Mouse (Mus musculus) ovary, postnatal 36 days (tissue): ENCODE measurements around the gene Fbxl22.

Experiments used
- DNase-seq: peaks from one replicate; pipeline ENCODE4 v3.0.0; 2022; ENCODE audit warnings: low spot score, mixed read lengths

The Fbxl22 gene

DNA sequence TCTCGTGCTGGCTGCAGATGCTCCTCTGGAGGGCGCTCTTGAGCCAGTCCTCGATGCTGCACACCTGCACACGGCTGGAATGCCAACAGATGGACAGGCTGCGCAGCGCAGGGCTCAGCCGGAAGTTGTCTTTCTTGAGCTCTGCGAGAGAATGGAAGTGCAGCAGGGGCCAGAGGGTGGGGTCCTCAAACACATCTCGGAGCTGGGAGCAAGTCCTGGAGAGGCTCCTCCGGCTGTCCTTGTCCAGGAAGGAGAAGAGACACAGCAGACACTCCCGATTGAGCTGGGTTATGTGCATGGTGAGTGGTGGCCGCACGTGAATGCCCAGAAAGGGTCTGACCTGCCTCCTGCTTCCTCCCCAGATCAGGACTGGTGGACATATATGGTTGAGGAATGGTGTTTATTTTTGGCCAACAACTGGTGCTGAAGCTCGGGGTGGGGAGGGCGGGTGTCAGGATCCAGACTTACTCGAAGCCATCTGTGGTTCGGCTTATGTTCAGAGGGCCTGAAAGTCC, at the start of gene Fbxl22:
Gene Fbxl22, minus strand, starts transcription at position 338 of the 515 bp plus-strand sequence.
- DNase-seq: peak; percentile 53

DNA sequence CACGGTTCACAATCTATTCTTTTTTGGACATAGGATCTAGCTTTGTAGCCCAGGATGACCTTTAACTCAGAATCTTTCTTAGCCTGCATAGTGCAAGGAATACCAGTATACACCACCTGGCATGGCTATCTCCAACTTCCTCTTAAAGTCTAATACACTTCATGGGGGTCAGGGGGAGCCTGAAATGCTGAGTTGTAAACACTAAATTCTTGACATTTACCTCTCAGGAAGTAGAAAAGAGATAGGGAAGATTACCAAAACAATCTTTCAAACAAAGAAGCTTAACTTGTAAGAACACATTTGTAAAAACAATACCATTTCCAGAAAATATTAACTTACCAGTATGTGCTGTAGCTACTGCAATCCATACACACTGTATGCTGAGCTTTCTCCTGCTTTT, 47.8 kb upstream of the Fbxl22 start:
- DNase-seq: no peak

DNA sequence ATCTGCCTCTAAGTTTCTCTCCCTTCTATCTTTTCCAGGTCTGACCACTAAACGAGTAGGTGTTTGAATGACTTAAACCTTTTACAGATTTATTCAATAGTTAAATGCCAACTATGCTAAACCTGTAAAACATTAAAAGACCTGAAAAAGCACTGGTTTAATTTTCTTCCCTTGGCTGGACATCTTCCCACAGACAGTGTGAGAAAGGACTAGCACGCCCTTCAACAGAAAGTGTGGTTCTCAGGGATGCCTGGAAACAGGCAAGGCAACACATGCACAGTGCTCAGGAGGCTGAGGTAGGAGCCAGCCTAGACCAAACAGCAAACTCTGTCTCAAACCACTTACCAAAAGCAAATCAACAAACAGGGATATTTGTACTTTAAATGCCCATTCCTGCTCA, 47.1 kb upstream of the Fbxl22 start:
- DNase-seq: no peak

DNA sequence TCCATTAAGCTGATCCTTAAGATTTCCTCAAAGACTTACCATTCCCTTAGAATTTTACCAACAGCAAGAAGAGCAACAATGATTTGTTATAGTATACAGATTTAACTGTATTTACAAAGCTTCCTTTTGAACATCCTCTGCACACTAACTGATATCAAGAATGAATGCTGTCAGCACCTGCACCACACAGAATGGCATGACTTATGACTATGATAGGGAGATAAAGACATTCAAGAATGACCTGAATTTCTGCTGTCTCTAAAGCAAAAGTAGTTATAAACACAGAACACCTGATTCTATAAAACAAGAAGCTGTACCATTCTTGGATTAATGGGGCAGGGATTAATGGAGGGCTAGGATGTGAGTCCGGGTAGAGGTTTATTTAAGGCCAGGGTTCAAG, 46.3 kb upstream of the Fbxl22 start:
- DNase-seq: no peak

DNA sequence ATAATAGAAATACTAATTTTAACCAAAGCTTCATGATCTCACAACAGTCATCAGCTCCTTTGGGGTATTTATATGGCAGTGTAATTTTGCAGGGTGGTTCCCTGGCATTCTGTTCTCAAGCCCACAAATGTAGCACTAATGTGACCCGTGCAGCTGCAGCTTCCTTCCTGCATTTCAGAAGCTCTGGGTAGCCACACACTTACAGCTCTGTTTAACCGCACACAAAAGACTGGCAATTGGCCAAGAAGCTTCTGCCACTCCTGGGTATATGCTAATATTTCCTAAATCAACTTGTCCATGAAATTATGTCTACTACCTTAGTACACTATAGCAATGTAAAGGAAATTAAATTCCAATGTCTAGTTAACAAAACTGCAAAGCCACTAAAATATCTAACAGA, 45.9 kb upstream of the Fbxl22 start:
- no peak for DNase-seq

DNA sequence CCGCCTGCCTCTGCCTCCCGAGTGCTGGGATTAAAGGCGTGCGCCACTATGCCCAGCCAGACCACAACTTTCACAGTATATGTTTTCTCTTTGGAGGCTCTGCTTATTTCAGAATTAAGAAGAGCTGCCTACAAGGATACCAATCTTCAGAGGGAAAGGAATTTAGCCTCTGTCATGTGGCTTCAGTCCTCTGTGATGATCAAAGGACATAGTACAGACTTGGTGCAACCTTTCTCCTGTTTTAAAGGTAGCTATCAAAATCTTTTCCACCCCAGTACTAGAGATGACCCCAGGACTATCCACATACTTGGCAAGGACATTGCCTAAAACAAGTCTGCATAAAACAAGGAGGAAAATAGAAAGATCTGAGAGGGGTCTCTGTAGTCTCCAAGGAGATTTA, 44.6 kb upstream of the Fbxl22 start:
- DNase-seq: no peak

DNA sequence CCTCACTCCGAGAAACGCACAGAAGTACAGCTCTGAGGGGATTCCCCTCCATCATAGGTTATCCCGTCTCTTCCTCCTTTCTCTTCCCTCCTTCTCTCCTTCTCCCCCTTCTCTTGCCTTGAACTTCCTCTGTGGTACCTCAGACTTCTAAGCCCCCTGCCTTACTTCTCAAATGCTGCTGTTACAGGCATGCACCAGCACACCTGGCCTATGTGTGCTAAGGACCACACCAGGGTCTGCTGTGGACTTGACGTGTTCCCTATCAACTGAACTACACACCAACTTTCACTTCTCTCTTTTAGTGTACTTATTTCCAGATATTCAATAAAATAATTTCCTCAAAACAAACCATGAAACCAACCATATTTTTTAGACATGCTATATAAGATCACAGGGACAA, 28.4 kb upstream of the Fbxl22 start:
- no peak for DNase-seq

DNA sequence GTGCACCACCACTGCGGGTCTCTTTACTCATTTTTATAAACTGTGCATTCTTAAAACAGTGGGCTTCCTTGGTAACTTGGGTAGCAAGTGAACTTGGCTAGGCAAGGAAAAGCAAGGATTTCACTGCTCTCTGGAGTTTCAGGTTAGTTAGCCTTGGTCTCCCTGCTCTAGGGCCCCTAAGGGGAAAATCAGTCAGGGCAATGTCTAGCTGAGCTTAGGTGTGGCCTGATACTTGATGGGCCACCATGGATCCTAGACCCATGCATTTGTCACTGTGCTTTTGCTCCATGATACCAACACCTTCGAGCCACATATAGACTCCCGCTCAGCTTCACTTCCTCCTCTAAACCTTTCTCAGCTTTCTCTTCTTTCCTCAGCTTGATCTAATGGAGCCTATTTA, 7.2 kb upstream of the Fbxl22 start:
- no peak for DNase-seq

DNA sequence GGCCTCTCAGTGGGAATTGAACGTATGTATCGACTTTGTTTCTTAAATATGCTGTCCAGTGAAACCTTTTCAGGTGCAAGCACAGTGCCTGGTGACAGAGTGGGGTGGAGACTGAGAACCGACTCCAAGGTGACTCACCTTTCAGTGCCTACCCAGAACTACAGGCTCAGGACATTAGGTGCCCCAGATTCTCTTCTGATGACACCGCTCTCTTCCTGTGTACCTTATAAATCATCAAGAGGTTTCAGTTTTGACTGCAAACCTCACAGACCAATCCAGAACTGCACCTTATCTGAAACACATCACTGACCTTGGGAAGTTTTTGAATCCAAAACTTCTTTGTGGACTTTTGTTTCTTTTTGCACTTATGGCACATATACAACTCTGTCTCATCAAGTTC, 5.9 kb upstream of the Fbxl22 start:
- no peak for DNase-seq

DNA sequence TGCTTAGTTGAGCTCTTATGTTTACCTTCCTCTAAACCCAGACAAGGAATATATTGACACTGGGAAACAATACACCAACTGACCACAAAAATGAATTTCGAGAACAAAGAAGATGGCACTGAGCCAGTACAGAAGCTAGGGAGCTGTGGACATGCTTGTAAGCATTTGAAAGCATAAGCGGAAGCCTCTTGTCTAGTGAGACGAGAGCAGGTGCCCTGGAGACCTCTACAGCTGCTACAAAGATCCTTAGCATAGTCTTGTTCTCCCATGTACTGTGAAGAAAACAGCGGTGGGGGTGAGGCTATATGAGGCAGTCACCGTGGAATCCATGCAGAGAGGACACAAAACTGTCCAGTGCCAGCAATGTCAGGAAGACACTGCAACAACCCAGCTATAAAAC, 4.5 kb upstream of the Fbxl22 start:
- DNase-seq: no peak

DNA sequence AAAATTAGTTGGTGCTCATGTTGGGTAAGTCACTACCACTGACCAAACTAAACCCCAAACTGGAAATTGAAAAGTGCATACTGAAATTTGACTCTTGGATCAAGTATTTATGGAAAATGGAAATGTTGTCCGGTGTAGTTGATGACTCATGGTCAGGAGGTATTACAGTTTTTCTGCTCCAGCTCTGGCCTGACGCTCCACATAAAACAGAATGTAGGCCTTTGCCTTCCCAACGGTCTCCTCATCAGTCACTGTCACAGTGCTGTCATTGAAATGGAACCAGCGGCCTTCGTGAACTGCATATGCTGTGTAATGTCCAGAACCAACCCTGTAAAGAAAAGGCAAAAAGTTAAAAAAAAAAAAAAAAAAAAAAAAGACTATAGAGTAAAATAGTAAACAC, 3.9 kb upstream of the Fbxl22 start:
- DNase-seq: no peak

DNA sequence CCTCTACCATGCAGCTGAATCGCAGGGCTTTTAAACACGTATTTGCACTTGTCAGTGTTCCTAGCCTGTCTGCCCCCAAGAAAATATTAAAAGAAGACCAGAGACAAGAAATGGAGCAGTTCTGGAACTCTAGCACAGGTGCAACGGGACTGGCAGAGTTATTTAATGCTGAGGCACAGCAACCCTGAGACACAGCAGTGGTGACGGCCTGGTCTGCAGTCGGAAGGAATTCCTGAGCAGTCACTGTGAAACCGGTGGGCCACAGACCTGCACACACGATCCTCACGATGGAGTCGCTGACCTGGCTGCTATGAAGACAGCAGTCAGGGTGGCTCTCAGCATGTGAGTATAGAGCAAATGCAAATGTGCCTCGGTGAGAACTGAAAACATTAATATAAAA, 3.4 kb upstream of the Fbxl22 start:
- no peak for DNase-seq

DNA sequence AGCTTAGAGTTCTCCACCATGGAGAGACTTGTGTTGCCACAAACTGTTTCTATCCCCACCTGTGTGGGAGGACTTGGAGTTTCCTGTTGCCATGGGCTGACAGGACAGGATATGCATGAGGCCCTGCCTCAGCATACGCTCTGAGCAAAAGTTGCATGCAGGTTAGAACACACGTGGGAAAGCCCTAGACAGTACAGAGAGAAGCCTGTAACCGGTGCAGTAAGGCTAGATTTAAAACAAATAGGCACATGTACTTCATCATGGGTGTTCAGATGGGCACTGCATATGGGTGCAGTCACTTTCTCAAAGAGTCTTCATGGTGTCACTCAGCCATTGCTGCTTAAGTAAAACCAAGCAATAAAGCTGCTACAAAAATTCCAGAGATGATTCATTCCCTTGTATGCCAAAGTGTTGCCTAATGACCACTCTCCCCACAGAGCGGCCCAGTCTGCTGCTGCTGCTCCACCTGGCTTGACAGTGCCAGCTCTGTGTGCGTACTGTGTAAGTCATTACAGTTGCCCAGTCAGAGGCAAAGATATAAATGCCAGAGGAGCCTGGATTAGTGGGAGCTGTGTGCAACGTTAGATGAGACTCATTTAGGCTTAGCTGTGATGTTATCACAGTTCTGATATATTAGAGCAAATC, 2.0 kb upstream of the Fbxl22 start:
- no peak for DNase-seq

DNA sequence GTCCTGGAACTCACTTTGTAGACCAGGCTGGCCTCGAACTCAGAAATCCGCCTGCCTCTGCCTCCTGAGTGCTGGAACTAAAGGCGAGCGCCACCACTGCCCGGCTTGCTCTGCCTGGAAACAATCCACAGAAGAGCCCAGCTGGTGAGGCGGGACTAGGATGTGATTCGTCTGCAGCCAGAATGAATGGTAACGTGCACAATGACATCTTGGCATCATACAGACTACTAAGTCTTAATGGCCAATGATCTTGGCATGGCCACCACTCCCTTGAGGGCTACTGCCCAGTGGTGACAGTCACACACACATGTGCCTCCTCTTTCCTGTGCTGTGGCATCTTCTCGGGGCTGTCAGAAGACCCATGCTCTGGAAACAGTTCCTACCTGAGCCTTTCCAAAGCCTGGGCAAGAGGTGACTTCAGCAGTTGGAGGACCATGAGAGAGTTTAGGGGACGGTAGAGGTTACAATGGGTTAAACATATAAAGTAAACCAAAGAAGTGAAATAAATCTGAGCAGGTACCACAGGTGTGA, 1.4 kb upstream of the Fbxl22 start:
- no peak for DNase-seq

DNA sequence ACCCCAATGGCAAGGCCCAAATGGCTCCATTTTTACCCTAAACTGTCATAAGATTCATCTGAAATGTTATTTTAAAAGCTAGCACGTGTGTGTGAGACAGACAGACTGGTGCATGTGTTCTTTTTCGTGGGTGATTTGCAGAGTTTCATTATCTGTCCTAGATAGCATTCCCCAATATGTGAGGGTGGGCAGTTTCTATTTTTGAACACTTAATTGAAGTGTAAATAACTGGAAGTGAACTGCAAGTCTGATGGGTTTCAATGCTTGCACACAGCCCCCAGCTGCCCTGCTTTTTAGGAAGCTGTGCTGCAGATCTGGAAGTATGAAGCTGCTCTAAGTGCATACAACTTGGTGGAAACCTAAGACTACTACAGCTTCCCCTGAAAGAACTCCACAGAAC, 722 bp upstream of the Fbxl22 start:
- no peak for DNase-seq

DNA sequence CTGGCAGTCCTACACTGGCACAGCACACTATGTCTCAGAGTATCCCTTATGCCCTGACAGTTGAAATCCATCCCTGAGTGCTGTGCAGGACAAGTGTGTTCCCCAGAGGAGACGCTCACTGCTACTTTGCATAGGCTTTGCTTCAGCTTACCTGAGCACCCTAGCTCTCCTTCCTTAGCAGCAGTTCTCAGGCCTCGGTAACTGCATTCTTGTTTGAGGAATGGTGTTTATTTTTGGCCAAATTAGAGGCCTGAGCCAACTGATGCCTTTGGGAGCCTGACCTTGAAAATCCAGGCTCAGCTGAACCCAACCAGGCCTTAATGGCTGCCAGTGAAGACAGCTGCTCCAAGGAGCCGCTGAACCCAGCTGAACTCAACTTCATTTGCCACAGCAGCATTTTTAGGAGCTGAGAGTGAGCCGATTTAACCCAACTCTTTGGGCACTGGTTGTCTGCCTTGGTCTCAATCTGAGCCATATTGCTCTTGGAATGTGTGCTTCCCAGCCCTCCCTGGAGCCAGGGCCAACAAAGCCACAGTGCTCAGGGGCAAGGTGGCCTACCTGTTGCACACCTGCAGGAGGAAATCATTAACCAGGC, 635 bp downstream of the Fbxl22 start:
- DNase-seq: no peak

DNA sequence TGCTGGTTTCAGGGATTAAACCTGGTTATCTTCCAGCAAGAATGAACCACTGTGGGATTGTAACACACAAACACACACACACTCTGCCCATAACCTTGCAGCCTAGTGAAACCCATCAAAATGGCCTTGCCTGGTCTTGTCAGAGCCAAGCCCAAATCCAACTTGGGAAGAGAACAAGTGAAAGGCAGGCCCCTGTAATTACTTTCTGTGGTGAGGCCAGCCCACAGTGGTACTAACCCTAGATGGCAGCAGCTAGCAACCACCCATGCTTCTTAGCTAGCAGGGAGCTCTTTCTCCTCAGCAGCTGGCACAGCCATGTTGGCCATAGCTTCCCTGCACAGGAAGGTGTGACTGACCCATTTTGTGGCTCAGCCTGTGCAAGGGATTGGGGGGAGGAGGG, 1.2 kb downstream of the Fbxl22 start:
- DNase-seq: no peak

DNA sequence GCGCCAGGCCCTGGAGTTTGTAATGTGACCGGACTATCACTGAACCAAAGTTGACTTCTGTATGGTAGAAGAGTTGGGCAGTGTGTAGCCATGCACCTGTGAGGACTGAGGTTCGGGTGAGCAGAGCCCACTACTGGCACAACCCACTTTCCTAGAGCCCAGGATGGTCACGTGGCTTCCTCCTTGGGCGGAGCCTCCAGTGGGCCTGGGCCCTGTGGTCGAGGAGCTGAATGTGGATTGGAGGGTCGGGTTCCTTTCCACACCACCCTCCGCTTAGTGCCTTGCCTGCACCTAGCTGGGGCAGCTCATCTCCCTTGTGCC, 2.1 kb downstream of the Fbxl22 start:
- DNase-seq: peak; percentile 84

DNA sequence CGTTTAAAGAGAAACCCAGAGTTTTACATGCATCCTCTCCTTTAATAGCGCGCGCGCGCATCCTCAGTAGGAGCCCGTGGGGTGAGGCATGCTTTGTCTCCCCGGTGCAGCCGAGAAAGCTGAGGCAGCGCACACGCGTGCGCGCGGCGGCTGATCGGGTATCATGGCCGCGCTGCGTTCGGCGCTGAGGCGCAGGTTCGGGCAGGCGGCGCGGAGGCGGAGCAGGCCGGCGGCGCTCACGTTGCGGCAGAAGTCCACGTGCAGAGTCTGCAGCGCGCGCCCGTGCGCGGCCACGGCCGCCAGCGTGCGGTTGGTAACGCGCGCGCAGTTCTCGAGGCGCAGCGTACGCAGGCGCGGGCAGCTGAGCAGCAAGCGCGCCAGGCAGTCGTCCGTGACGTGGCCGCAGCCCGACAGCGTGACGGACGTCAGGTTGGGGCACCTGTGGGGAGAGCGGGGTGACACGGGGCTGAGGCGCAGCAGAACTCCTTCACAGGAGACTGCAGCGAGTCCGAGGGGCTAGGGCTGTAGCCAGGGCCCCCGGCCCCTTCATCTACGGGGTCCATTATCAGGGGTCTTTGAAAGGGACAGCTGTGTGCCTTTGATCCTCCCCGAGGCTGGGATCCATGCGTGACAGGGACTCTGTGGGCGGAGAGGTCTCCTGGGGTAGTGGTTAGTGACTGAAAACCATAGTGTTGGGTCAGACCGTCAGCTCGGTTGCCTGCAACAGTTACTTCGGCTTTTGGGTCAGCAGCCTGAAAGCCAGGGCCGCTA, 2.6 kb downstream of the Fbxl22 start:
- DNase-seq: peak; percentile 95

DNA sequence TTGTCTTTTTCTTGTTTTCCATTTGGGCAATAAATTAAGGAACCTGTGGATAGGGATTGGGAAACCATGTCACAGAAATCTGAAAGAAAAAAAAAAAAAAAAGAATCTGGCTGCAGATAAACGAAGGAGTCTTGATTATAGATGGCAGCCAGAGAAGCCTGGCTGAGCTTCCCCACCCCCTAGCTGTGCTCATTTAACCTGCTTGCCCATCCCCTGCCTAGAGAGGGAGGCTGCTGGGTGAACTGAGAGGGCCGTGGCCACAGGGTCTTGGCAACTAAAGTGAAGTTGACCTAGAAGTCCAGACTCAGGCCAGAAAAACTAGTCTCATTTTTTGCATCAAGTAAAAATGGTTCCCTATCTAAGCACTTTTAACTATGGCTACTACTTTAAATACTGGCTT, 3.4 kb downstream of the Fbxl22 start:
- no peak for DNase-seq

DNA sequence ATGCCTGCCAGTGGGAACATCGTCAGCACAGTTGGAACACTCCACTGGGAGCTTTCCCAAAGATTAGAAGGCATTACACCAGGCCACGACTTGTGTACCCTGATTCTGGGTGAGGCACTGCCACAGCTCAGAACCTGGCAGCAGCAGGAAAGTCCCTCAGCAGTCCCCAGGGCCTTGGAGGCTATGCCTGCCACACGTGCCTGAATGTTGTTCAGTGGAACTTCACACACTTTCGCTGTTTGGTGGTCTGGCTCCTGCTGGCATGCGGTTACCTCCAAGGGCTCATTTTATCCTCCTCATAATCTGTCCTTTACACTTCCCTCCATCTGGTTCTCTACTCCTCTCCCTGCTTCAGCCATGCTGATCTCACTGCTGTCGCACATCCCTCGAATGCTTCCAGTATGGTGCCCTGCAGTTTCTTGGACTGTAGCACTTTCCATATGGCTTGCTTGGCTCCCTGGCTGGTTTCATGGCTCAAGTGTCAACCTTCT, 4.0 kb downstream of the Fbxl22 start:
- DNase-seq: no peak

DNA sequence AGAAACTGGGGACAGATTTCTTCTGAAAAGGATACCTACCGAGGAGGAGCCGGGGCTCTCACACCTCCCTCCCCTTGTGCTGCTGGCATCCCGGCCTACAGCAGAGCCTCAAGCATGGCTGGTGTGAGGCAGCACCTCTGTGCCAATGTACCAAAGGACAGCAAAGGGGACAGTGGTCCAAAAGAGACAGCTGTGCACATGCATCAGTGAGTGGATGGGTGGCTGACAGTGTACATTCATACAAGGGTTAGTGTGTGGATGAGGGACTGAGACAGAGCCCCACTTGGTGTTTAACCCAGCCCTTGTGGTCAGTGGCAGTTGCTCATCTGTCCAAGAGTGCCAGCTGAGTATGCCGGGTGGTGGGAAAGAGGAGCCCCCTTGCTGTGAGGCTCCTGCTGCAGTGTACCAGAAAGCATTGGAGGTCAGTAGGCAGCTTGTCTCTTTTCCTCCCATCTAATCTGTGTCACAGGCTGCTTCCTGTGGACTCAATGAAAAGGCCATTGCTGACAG, 5.4 kb downstream of the Fbxl22 start:
- DNase-seq: no peak

DNA sequence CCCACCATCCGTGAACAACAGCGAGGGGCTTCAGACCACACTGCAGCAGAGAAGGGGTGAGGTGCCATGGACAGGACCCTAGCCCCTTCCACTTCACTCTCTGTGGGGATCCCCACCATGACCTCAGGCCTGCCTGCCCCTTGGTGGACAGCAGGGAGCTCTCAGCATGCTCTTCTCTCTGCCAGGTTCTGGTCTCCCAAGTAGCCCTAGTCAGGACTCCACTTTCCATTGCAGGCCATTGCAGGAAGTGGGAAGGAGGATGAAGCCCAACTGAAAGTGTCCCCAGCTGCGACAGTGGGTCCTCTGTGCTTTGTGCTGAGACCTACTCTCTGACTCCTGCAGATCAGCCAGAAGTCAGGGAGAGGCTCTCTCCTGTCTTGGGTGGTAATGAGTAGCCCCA, 6.7 kb downstream of the Fbxl22 start:
- DNase-seq: no peak
